Mouse (Mus musculus) subcutaneous adipose tissue, adult 2 months (tissue): ENCODE data around the gene Gm20869. TPM values are rescaled to one million over a fixed set of nuclear protein-coding genes. Genes with fewer than 3 reads are reported as not detected.

Experiments used
- polyA plus RNA-seq: library from polyadenylated mRNA; depleted of rRNA; stranded (reverse); fragments of >200 nt; gene quantifications from 2 replicates; pipeline ENCODE4 v1.2.3, GENCODE M21; 2012; ENCODE audit warnings: low replicate concordance; rRNA removed

Gm20869 gene
- not detected in 2 replicates for polyA plus RNA-seq

DNA sequence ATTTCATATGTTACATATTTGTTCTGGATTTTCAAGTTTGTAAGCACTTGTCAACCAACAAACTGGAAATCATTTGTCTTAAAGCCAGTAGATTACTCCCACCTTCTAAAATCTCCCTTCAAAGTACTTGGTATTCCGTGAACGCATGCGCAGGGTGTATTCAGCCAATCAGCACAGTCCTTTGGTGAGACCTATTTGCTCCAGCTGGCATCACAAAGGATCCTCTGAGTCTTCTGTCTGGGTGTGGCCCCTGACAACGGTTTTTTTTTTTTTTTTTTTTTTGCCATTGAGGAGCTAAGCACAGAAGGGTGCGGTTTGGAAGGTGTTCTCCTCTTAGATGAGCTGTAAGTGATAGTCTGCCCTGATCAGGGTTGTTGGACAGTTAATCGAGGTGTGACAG is at the start of gene Gm20869:
Gene Gm20869 (plus strand): TSS at position 301 of the 400 bp plus-strand sequence.

Other genes starting within 250 kb of the Gm20869 start
- gene Gm20870, start 222.6 kb downstream of the Gm20869 start, polyA plus RNA-seq = not detected in 2 replicates